Mouse (Mus musculus) midbrain, embryonic 15.5 days (tissue): ENCODE measurements around the gene Mettl14. TPM values are rescaled to one million over a fixed set of nuclear protein-coding genes. Genes with fewer than 3 reads are reported as not detected.
"Not testable (repeated sequence)": the region's sequence is repeated elsewhere in the genome, so short reads cannot be mapped to it uniquely, and the experiment has no call there.

ENCODE experiments used
- ATAC-seq: fragments of 200-750 bp; cut with Nextera tagmentation; replicated peaks from 2 replicates; pipeline ENCODE4 v1.8.0; 2017; ENCODE audit warnings: moderate TSS enrichment
- H3K27ac ChIP-seq: fragments of 300-500 bp; sonication (generic); 2 replicates; pipeline ENCODE4 v1.5.1; 2015; ENCODE audit warnings: mild to moderate bottlenecking, inconsistent platforms
- H3K27me3 ChIP-seq: fragments of 300-500 bp; sonication (generic); replicated peaks from 2 replicates; pipeline ENCODE4 v1.6.1; 2015; ENCODE audit warnings: inconsistent platforms
- H3K36me3 ChIP-seq: fragments of 300-500 bp; sonication (generic); replicated peaks from 2 replicates; pipeline ENCODE4 v1.6.1; 2015; ENCODE audit warnings: inconsistent platforms
- H3K4me1 ChIP-seq: fragments of 300-500 bp; sonication (generic); 2 replicates; pipeline ENCODE4 v1.6.1; 2015; ENCODE audit warnings: inconsistent platforms
- H3K4me2 ChIP-seq: fragments of 300-500 bp; sonication (generic); 2 replicates; pipeline ENCODE4 v1.6.1; 2015; ENCODE audit warnings: inconsistent platforms, mild to moderate bottlenecking, moderate library complexity
- H3K4me3 ChIP-seq: fragments of 300-500 bp; sonication (generic); 2 replicates; pipeline ENCODE4 v1.5.1; 2015; ENCODE audit warnings: mild to moderate bottlenecking, inconsistent platforms
- H3K9ac ChIP-seq: fragments of 300-500 bp; sonication (generic); 2 replicates; pipeline ENCODE4 v1.6.1; 2015; ENCODE audit warnings: mild to moderate bottlenecking, inconsistent platforms
- H3K9me3 ChIP-seq: fragments of 300-500 bp; sonication (generic); 2 replicates; pipeline ENCODE4 v1.6.1; 2016; ENCODE audit warnings: inconsistent platforms
- WGBS: fragments of 180-500 bp; shearing (Covaris S2); methylation state at CpG from one replicate; pipeline ENCODE4 v1.1.7; 2015; ENCODE audit warnings: mixed read lengths; 5-methylcytosine and 5-hydroxymethylcytosine counted together
- polyA plus RNA-seq: library from polyadenylated mRNA; unstranded; fragments of >200 nt; fragmentation: Nextera tagmentation; extraction: Ambion mirVana; gene quantifications from 2 replicates; pipeline ENCODE4 v1.2.1, GENCODE M21; 2015

Gene Mettl14
- polyA plus RNA-seq, 1 experiment from 2014 or later, result 21.6 TPM

- H3K4me2 ChIP-seq, result no peak overlapping the region
- H3K4me1 ChIP-seq, result no peaks in the 10 kb centered on the region
- no peak overlapping the region for H3K9ac ChIP-seq
- ATAC-seq, result no peak
- no peaks in the 10 kb centered on the region for H3K9me3 ChIP-seq
- H3K36me3 ChIP-seq, result no peaks in the 10 kb centered on the region
- peaks cover 4% of the 10 kb centered on the region; the same call in 1 of the 2 replicates for H3K27me3 ChIP-seq
- H3K4me3 ChIP-seq, result no peak overlapping the region
- WGBS, result 87% methylated on average over 4 of the region's 4 CpGs
- H3K27ac ChIP-seq, result no peak overlapping the region
These were observed 5.3 kb upstream of the Mettl14 start for GRCm38 (mm10) chr3:123391180-123391579.

DNA sequence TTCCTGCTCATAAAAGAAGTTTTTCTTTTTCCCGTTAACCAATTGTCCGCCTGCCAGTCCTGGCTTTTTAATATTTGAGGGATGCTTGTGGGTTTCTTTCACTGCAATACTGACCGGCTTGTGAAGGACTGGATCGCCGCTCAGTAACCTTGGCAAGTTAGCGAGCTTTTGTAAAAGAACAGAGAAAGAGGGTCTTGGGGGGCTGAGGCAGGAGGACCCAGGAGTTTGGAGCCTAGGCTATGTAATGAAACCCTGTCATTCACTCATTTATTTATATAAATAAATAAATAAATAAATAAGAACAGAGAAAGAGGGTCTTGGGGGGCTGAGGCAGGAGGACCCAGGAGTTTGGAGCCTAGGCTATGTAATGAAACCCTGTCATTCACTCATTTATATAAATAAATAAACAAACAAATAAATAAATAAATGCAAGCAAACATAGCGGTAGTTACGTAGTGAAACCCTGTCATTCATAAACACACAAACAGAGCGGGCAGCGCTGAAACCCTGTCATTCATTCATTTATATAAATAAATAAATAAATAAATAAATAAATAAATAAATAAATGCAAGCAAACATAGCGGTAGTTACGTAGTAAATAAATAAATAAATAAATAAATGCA, 361 bp upstream of the Mettl14 start:
- H3K27me3 ChIP-seq, H3K36me3 ChIP-seq, H3K9me3 ChIP-seq: not testable (repeated sequence)
- H3K9ac ChIP-seq, result peak overlapping the region; percentile 69
- H3K4me1 ChIP-seq, result peaks cover 15% of the 10 kb centered on the region
- peak overlapping the region; percentile 90 for H3K27ac ChIP-seq
- H3K4me3 ChIP-seq, result peak overlapping the region; percentile 68
- peak; percentile 84 for ATAC-seq
- H3K4me2 ChIP-seq, result peak overlapping the region; percentile 58
- 21% methylated on average over 12 of the region's 12 CpGs for WGBS

- Histone ChIP-seq H3K9ac (peak overlapping the region; percentile 69), H3K4me1 (peaks cover 15% of the 10 kb centered on the region), H3K36me3 (no peaks in the 10 kb centered on the region; the same call in 1 of the 2 replicates), H3K4me3 (peak overlapping the region; percentile 68), H3K27ac (peak overlapping the region; percentile 90), H3K9me3 (no peaks in the 10 kb centered on the region), H3K4me2 (peak overlapping the region; percentile 77), H3K27me3 (peaks cover 4% of the 10 kb centered on the region; the same call in 1 of the 2 replicates)
- WGBS, result 13% methylated on average over 6 of the region's 6 CpGs
- ATAC-seq, result peak; percentile 15
These were observed 806 bp downstream of the Mettl14 start for GRCm38 (mm10) chr3:123385118-123385485.

DNA sequence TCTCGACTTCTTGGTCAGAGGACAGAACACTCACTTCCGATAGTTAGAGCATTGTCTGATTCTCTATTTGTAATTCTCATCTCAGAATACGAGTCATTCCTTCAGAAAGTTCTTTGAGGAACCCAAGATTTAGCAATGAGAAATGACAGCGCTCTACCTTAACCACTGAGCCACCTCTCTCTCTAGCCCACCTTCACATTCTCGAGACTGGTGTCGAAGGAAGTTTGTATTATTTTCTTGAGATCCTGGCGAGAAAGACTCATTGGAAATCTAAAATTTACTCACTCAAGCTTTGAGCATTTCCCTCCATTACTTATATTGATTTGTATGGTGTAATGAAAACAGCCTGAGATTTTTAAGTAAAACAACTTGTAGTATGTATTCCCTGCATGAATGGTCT, 1.5 kb downstream of the Mettl14 start:
- no peak overlapping the region for H3K9ac ChIP-seq
- H3K4me3 ChIP-seq, result peak overlapping the region; percentile 68; the same call in 1 of the 2 replicates
- H3K4me1 ChIP-seq, result peaks cover 15% of the 10 kb centered on the region
- no peaks in the 10 kb centered on the region for H3K9me3 ChIP-seq
- H3K36me3 ChIP-seq, result no peaks in the 10 kb centered on the region; the same call in 1 of the 2 replicates
- H3K4me2 ChIP-seq, result peak overlapping the region; percentile 77
- 93% methylated on average over 7 of the region's 7 CpGs for WGBS
- no peak overlapping the region for H3K27ac ChIP-seq
- H3K27me3 ChIP-seq, result peaks cover 4% of the 10 kb centered on the region; the same call in 1 of the 2 replicates
- ATAC-seq, result no peak

- Histone ChIP-seq H3K27ac (no peak overlapping the region), H3K4me3 (no peak overlapping the region), H3K9me3 (no peaks in the 10 kb centered on the region), H3K4me2 (no peak overlapping the region), H3K36me3 (peaks cover 7% of the 10 kb centered on the region), H3K9ac (no peak overlapping the region), H3K27me3 (no peaks in the 10 kb centered on the region), H3K4me1 (no peaks in the 10 kb centered on the region)
- no peak for ATAC-seq
- WGBS, result 90% methylated on average over 3 of the region's 3 CpGs
These were observed 9.3 kb downstream of the Mettl14 start for GRCm38 (mm10) chr3:123376562-123376961.

DNA sequence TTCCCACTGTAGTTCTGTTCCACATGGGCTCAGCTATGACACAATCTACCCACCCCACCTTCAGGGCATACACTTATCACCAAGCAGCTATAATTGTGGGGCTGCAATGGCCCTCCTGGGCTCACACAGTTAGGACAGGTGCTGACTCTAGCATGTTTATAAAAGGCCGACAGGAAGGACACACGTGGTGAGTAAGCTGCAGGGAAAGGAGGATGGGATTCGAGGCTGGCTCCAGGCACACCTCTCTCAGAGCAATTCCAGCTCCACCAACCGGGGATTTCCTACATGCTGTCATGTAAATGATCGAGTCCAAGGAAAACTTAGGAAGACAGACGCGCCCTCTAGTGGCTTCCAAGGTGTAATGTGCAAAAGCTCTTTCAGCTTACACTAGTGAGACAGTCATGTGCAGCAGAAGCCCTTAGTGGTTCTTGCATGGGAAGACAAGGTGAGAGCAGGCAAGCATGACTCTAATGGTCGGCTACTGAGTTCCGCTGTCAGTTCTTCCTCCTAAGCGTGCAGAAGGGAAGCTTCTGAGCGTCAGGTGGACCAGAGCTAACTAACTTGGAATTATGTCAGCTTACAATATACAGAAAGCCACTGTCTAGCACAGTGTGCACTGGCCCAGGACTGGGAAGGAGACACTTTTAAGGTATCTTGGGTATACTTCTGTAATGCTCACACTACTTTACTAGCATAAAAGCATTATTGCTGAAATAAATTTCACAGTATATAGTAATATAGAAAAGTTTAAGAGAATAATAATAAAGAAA, 14.0 kb downstream of the Mettl14 start:
- no peak overlapping the region for H3K4me2 ChIP-seq
- H3K9ac ChIP-seq, result no peak overlapping the region
- H3K4me3 ChIP-seq, result no peak overlapping the region
- H3K9me3 ChIP-seq, result no peaks in the 10 kb centered on the region
- no peak overlapping the region for H3K27ac ChIP-seq
- 31% methylated on average over 11 of the region's 11 CpGs for WGBS
- H3K27me3 ChIP-seq, result no peaks in the 10 kb centered on the region
- H3K36me3 ChIP-seq, result peaks cover 7% of the 10 kb centered on the region
- ATAC-seq, result peak; percentile 71
- no peaks in the 10 kb centered on the region for H3K4me1 ChIP-seq

DNA sequence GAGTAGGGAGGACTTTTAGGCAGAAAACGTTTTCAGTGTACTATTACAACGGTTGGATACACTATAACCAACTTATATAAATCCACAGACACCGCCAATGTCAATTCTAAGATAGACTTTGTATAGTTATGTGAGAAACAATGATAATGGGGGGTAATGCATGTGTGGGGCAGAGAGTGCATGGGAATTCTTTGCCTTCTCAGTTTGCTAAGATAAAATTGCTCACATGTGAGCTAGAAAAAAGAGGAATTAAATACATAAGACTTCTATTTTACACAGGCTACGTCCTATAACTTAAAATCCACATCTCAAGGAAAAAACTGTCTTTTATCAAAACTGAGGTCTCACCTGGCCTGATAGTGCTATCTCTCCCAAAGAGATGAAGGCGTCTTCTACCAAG, 15.0 kb downstream of the Mettl14 start:
- H3K9ac ChIP-seq, result no peak overlapping the region

GRCm38 (mm10) chr3:123369161-123369560, 16.7 kb downstream of the Mettl14 start:
- Histone ChIP-seq H3K4me2 (no peak overlapping the region), H3K9me3 (no peaks in the 10 kb centered on the region), H3K27me3 (no peaks in the 10 kb centered on the region), H3K36me3 (no peaks in the 10 kb centered on the region; the same call in 1 of the 2 replicates), H3K9ac (no peak overlapping the region), H3K27ac (no peak overlapping the region), H3K4me1 (no peaks in the 10 kb centered on the region), H3K4me3 (no peak overlapping the region)
- ATAC-seq, result no peak
- WGBS, result 90% methylated on average over 12 of the region's 12 CpGs

More for the DNA sequence above, 15.0 kb downstream of the Mettl14 start:
- ATAC-seq, result no peak
- Histone ChIP-seq H3K4me1 (no peaks in the 10 kb centered on the region), H3K27ac (no peak overlapping the region), H3K9me3 (no peaks in the 10 kb centered on the region), H3K4me3 (no peak overlapping the region), H3K36me3 (peaks cover 7% of the 10 kb centered on the region), H3K4me2 (no peak overlapping the region), H3K27me3 (no peaks in the 10 kb centered on the region)
- WGBS, result 94% methylated on average over 5 of the region's 5 CpGs

DNA sequence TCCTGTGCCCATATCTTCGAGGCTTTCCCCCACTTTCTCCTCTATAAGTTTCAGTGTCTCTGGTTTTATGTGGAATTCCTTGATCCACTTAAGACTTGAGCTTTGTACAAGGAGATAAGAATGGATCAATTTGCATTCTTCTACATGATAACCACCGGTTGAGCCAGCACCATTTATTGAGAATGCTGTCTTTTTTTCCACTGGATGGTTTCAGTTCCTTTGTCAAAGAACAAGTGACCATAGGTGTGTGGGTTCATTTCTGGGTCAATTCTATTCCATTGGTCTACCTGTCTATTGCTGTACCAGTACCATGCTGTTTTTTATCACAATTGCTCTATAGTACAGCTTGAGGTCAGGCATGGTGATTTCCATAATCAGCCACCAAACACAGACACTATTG, 19.1 kb downstream of the Mettl14 start:
- H3K36me3 ChIP-seq, ATAC-seq, H3K9me3 ChIP-seq, H3K27me3 ChIP-seq, H3K4me3 ChIP-seq, H3K27ac ChIP-seq, H3K9ac ChIP-seq, H3K4me1 ChIP-seq, H3K4me2 ChIP-seq: not testable (repeated sequence)
- 93% methylated on average over 2 of the region's 2 CpGs for WGBS

GRCm38 (mm10) chr3:123356377-123356991, 29.4 kb downstream of the Mettl14 start:
- no peaks in the 10 kb centered on the region for H3K9me3 ChIP-seq
- no peak overlapping the region for H3K27ac ChIP-seq
- 83% methylated on average over 4 of the region's 4 CpGs for WGBS
- ATAC-seq, result no peak
- no peak overlapping the region for H3K4me2 ChIP-seq
- no peaks in the 10 kb centered on the region for H3K4me1 ChIP-seq
- H3K4me3 ChIP-seq, result no peak overlapping the region
- no peaks in the 10 kb centered on the region for H3K27me3 ChIP-seq
- H3K9ac ChIP-seq, result no peak overlapping the region
- H3K36me3 ChIP-seq, result no peaks in the 10 kb centered on the region

DNA sequence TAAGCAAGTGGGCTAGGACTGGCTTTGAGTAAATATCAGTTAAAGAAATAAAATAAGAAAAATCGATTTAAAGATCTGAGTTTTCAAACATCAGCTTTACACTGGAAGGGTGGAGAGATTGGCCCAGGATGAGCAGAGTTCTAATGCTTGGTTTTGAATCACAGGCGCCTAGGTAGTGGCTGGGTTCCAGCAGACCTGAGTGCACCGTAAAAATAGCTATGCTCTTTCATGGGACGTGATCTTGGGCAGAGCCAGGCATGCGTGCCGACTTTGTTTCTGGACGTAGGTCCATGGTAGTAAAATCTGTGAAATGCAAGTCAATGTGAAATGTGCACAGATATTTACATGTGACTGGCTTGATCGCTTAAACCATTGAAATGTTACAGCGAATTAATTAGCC, 31.5 kb downstream of the Mettl14 start:
- H3K9ac ChIP-seq, result no peak overlapping the region
- ATAC-seq, result no peak
- no peaks in the 10 kb centered on the region for H3K9me3 ChIP-seq
- H3K27ac ChIP-seq, result no peak overlapping the region
- H3K4me2 ChIP-seq, result no peak overlapping the region
- 92% methylated on average over 9 of the region's 9 CpGs for WGBS
- H3K4me1 ChIP-seq, result no peaks in the 10 kb centered on the region
- H3K36me3 ChIP-seq, result no peaks in the 10 kb centered on the region
- H3K4me3 ChIP-seq, result no peak overlapping the region
- no peaks in the 10 kb centered on the region for H3K27me3 ChIP-seq

DNA sequence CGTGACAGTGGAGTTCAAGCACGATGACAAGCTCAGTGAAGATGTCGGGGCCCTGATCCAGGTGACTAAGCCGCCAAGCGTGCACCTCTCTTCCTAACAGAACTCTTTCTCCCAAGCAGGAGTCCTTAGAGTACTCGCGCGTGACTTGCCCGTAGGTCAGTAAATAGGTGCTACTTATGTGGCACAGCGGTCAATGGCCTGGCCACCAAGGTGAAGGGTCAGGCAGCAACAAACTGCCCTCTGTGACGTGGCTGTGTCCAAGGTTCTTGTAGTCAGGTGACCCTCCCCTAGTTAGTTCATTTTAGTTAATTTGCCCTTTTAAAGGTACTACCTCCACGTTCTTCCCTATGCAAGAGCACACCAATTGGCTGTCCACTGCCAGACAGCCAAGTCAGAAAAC, 32.2 kb downstream of the Mettl14 start:
- Histone ChIP-seq H3K4me2 (no peak overlapping the region), H3K27ac (no peak overlapping the region), H3K9ac (no peak overlapping the region), H3K27me3 (no peaks in the 10 kb centered on the region), H3K4me1 (no peaks in the 10 kb centered on the region), H3K9me3 (no peaks in the 10 kb centered on the region), H3K36me3 (no peaks in the 10 kb centered on the region), H3K4me3 (no peak overlapping the region)
- WGBS, result 89% methylated on average over 12 of the region's 12 CpGs
- ATAC-seq, result no peak
